Mouse (Mus musculus) kidney, adult 18-20 months (tissue): ENCODE results near the gene Uba3.

Source experiments
- DNase-seq: peaks from one replicate; pipeline ENCODE4 v3.0.0; 2021

Gene Uba3

GRCm38 (mm10) chr6:97205439-97205885, at the start of gene Uba3:
Gene Uba3 (minus strand): TSS chr6:97205647.
- DNase-seq = peak; percentile 100

- peak; percentile 11 for DNase-seq
Measured at GRCm38 (mm10) chr6:97252711-97253221, 47.3 kb upstream of the Uba3 start, which contains the start of gene Lmod3. Gene Lmod3 (minus strand): TSS chr6:97252759.

GRCm38 (mm10) chr6:97252086-97252485, 46.6 kb upstream of the Uba3 start:
- no peak for DNase-seq

GRCm38 (mm10) chr6:97250966-97251365, 45.5 kb upstream of the Uba3 start:
- peak; percentile 65 for DNase-seq

- DNase-seq = no peak
Measured at GRCm38 (mm10) chr6:97245200-97245599, 39.8 kb upstream of the Uba3 start.

DNA sequence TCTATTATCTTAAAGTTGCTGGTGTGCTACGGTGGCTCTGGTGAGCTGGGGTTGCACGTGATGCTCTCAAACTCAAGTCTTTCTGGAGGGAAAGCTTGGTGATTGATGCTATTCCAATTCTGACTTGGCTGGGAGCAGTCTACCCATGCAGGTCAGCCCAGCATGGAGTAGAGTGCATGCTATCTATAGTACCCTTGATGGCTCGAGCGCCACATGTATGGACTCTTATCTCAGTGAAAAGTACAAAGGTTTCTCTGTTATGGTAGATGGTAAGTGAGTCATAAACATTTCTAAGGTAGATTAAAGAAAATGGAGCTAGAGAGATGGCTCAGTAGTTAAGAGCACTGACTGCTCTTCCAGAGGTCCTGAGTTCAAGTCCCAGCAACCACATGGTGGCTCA, 37.1 kb upstream of the Uba3 start:
- no peak for DNase-seq

DNA sequence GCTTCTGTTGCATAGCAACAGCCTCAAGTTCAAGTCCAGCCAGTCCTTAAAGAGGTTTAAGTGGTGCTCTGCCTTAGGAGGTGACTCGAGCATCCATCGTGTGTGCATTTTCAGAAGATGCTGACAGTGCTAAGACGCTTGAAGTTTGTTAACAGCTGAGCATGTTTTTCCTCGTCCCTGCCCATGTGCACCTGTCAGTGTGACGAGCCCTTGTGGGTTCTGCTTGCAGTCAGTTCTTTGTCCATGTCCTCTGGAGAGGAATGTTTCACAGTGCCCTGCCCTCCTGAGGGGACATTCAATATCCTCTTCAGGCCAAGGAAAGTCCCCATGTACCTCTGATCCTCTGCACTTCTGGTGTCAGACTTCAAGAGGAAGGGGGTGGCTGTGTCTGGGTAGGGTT, 34.6 kb upstream of the Uba3 start:
- no peak for DNase-seq

DNA sequence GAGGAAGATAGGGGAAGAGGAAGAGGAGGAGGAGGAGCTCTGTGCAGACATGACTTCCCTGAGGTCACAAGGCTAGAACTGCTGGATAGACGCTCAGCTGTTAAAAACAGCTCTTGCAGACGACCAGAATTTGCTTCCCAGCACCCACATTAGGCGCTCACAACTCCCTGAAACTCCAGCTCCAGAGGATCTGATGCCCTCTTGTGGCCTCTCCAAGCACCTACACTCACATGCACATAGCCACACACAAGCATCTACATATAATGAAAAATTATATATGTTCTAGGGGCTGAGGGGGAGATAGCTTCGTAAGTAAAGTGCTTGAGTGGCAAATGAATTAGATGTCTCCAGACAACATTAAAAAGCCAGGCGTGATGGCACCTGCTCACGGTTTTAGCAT, 33.9 kb upstream of the Uba3 start:
- DNase-seq = no peak

DNA sequence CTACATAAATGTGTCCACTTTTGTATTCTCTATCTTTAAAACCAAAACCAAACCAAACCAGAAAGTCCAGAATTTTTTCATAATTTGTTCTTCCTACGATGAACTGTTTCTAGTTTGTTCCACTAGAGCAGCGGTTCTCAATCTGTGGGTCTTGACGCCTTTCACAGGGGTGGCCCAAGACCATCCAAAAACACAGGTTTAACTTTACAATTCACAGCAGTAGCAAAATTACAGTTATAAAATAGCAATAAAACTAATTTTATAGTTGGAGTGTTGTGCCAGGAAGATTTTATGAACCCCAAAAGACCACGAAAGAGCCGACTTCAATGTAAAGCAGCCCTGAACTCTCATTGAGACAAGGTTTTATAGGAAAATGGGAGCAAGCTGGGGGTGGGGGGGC, 30.6 kb upstream of the Uba3 start:
- DNase-seq = no peak

DNA sequence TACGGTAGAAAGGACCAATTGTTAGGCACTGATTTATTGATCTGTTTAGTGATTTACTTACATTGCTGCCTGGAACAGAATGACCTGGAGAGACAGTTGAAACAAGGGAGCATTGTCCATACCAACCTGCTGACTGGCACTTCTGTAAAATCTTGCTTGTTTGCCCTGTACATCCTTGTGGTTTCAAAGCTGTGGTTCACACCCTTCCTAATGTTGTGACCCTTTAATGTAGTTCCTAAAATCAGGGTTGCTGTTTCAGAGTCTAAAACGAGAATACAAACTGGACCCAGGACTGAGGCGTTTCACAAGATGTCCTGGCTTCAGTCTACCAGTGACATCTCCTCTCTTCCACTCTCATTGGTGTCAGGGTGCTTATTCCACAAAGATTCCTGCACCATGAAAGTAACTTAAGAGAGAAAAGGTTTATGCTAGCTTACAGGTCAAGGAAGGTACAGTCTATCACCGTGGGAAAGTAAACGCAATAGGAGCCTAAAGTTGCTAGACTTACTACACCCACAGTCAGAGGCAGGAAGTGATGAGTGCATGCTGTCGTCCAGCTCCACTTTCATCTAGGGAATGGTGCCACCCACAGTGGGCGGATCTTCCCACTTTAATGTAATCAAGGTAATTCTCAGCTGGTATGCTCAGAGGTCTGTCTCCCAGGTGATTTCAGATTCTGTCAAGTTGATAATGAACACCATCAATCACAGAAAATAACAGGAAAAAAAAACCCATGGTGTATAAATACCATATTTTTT, 29.6 kb upstream of the Uba3 start:
- DNase-seq = no peak

GRCm38 (mm10) chr6:97227067-97227847, 21.8 kb upstream of the Uba3 start:
- DNase-seq = no peak

DNA sequence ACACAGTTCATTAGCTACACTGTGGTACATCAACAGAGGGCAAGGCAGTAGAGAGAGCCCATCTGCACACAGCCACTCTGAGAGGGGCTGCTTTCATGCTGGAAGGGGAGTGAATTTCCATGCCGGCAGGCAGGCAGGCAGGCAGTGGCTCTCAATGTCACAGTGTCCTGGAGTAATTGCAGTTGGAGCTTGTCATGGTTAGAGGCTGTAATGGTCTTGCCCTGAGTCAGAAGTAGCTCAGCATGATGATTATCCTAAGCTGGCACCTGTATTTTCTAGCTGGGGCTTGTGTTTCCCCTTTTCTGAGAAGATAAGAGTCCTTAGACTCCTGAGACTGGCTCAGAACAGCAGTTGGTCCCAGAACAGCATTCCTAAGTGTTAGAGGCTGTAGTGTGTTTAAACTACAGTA, 20.6 kb upstream of the Uba3 start:
- DNase-seq = no peak

DNA sequence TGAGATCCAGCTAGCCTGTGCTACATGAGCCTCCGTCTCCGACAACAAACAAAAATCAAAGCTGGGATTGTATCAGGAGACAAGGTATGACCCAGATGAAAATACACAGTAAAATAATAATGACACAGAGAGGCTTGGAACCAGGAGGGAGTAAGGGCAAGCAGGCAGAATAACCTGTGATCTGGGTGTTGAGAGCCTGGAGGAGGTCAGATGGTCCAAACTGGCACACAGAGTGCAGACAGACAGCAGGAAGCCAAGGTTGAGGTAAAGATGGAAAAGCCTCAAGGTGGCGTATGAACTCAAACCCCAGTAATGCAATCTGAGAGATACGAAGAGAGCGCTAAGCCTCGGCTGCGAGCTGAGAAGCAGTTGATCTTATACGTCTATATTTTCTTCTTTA, 19.1 kb upstream of the Uba3 start:
- no peak for DNase-seq

DNA sequence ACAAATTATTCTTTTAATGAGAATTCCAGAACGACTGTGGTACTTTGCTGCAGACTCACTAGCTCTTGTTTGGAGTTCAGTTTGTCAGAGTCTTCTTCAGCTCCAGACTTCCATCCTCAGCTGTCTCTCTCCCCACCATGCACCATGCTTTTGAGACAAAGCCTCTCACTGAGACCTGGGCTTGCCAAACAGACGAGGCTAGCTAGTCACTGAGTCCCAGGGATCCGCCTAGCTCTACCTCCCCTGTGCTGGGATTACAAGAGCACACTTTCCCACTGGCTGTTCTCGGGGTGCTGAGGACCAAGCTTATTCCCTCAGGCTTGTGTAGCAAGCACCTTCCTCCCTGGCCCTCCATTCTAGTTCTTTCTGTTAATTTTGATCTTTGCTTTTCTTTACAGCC, 18.1 kb upstream of the Uba3 start:
- DNase-seq = no peak

- no peak for DNase-seq
Measured at GRCm38 (mm10) chr6:97222931-97223467, 17.6 kb upstream of the Uba3 start.

DNA sequence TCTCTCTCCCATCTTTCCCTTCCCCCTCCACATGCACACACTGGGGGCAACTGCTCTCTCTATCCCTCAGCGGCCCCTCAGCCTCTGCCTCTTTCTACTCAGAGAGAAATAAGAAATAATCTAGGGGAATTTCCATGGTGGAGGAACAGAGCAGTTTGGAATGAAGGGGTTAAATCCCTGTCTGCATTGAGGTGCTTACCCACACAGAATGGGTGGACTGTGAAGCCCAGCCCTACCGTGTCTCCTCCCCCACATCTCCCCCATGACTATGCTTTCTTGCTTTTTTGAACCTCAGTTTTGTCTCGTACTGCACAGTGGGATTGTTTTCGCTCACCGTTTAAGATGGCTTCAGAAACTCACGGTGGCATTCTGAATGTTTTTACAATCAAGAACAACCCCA, 16.9 kb upstream of the Uba3 start:
- no peak for DNase-seq

DNA sequence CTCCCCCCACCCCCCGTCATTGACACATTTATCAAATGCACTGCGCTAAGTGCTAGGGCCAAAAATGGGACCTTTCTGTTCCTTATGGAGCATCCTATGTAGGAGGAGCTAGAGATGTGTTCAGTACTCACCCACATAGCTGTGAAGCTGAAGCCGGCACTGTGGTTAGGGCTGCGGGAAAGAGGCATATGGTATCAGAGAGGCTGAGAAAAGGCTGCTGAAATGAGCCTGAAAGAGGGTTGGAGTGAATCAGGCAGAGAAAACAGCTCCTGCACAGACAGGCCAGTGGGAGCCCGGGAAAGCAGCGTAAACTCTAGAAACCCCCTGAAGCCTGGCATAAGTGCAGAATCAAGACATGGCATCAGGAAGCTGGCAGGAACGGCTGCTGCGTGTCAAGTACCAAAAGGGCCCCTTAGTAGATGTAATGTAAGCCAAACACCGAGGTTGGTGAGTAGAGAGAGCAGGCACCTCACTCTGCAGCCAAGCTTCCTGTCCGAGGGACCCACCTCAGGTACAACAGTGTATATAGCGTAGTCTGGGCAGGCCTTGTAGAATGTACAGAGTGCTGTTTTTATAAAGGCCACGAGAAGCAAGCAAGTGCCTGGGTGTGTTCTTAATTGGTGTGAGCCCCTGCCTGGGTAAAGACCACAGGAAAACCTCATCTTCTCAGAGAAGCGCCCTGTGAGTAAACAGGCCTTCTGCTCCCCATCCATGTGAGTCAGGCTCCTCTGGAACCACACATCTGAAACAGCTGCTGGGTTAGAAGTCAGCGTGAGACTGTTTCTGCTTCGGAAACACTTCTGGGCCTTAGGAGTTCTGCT, 16.0 kb upstream of the Uba3 start:
- DNase-seq = no peak

GRCm38 (mm10) chr6:97220672-97221071, 15.2 kb upstream of the Uba3 start:
- DNase-seq = no peak

DNA sequence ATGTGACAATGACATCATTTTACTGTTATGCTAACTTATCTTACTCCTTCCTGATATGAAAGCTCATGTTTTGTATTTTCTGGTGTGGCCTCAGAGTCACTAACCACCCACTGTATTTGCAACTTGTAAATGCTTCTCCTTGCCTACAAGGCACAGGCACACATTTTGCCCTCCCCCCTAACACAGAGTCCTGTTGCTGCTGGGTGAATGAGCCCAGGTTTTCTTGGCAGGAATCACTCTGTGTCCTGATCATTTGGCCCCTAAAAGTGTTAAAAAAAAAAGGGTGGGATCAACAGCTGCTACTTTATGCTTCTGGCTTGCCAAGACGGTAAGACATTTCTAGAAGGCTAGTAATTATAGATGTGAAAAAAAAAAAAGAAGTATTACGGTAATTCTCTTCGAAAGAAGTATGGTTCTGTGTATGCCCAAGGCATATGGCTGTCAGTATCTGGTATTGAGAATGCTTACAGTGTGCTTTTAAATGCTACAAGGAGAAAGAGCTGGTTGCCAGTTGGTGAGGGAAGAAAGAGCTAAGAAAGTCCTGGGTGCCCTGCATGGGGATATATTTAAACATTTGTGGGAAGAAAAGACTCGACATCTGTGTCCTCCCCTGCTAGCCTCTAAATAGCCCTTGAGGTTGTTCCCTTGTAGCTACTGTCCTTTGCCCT, 10.8 kb upstream of the Uba3 start:
- no peak for DNase-seq

DNA sequence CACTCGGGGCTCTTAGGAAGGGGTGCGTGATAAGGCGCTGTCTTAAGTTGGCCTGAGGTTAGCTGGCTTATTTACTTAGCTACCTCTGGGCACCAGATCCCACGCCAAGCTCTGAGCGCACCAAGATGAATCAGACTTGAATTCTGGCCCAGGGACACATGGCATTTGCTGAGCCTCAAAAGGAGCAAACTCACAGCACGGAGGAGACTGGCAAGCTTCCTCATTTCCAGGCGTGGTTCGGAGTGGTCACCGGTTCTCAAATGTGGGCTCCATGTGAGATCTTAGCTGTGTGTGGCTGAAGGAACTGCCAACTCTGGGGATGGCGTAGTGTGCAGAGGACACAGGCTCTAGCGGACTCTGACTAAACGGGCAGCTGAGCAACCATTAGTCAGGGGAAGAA, 6.5 kb upstream of the Uba3 start:
- DNase-seq = peak; percentile 33

- peak; percentile 39 for DNase-seq
Measured at GRCm38 (mm10) chr6:97210962-97211601, 5.6 kb upstream of the Uba3 start.
